Mouse (Mus musculus) heart, adult 9 months (tissue): ENCODE measurements at regions not wholly inside any gene's neighbourhood (a gene's known extent, or its start where the extent isn't known, plus 50 kb on each side); places are given as distances from the start of the nearest gene placed in this dataset.

Experiments
- DNase-seq, 2 experiments: peaks; one replicate each; pipeline ENCODE4 v3.0.0; 2022; ENCODE audit warnings: low spot score in 2 of 2

DNA sequence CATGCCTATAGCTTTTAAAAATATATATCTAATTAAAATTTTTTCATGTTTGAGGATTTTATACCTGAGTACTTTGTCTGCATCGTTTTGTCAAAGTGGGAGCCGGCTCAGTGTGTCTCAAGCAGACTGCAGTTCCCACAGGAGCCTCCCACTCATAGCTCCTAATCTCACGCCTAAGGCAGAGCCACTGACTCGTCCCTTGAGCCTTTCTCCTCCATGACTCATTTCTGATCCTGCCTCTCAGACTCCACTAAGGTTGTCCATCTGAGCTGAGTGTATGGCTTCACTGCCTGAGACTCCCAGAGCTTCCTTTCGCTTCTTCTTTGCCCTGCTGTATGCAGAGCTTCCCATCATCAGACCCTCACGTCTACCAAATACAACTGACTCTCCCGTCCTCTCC, 98.8 kb downstream of the Efnb2 start:
- no peak for DNase-seq

GRCm38 (mm10) chr8:8558050-8558449, 103.0 kb downstream of the Efnb2 start:
- no peak for DNase-seq

DNA sequence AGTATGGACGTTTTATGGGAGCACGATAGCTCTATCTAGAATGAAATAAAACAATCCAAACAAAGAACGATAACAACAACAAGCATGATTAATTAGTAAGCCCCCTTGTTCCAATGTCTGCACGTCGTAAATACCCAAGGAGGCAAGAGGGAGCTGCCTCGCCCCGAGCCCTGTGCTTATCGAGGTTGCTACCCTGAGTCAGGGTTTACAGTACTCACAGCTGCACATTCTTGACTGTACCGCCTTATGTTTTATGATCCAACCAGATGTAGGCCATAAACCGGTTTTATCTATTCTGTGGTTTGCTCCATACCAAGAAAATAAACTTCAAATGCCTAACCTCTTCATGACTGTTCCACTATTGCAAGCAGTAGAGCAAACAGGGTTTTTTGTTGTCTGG, 104.9 kb downstream of the Efnb2 start:
- DNase-seq = no peak

- DNase-seq = no peak
These were observed 106.4 kb downstream of the Efnb2 start for GRCm38 (mm10) chr8:8554691-8555090.

- DNase-seq = no peak
These were observed 108.3 kb downstream of the Efnb2 start for GRCm38 (mm10) chr8:8552779-8553178.

GRCm38 (mm10) chr8:8536626-8537025, 124.4 kb downstream of the Efnb2 start:
- no peak for DNase-seq

DNA sequence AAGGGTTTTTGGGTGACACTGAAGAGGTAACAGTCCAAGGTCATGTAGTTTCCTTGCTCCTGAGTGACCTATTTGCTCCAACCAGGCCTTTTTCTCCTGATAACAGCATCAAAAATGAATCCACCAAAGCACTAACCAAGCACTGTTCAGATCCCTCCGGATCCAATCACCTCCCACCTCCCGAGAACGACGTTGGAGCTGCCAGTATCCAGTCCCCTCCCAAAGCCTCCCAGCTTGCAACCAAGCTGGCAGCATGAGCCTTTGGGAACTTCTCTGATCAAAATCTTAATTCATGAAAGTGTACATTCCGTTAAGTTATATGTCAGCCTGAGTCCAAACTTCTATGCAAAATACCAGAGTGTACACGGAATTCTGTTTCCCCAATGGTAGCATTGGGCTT, 126.3 kb downstream of the Efnb2 start:
- no peak for DNase-seq

- DNase-seq = no peak
These were observed 128.1 kb downstream of the Efnb2 start for GRCm38 (mm10) chr8:8532907-8533306.

DNA sequence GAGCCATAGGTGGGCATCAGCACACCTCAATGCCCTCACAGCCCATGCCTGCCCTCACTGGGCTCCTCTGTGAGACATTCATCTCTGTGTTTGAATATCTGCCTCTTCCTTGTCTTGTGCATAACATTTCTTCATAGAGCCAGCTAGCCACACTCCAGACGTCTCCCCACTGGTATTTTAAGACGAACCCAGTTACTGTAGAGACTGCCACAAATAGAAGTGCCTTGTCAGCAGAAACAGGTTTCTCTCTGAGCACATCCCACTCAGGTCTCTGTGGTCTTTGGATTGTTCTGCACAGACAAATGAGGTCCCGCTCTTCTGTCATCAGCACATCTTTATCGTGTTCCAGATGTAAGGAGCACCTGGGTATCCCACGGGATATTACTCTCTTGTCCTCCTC, 130.5 kb downstream of the Efnb2 start:
- DNase-seq = no peak

GRCm38 (mm10) chr8:8521532-8521931, 139.5 kb downstream of the Efnb2 start:
- no peak for DNase-seq

DNA sequence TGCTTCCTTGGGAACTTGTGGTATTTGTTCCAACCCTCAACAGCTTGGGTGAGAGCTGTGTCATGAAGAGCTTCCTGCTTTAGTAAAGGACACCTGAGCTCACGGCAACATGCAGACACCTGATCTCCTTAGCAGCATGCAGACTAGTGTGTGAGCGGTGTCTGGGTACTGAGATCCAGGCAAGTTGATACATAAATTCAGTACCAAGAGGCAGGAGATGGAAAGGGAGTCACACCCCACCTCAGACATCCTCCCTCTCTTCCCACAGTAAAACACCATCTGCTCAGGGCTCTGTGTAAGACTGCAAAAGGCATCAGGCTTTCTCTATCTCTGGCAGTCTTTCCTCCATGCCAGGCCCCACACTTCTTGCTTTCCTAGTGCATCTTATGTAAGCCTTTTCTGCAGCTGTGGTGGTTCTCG, 141.3 kb downstream of the Efnb2 start:
- DNase-seq = no peak

DNA sequence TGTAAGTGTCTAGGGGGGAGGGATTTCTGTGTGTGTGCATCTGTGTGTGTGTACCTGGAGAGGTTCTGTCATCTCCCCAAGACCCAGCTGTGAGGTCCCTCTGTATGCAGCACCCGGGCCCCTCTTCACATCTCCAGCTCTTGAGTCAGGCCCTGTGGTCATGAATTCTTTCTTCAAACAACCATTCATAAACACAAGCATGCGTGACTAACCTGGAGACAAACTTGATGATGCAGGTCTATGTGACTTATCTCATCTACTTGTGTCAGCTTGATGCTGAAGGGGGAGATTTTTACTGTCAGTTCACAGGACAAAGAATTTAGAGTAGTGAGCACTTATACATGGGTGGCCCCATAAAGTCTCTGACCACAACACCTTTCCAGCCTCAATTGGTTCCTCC, 143.4 kb downstream of the Efnb2 start:
- no peak for DNase-seq

- no peak for DNase-seq
These were observed 144.8 kb downstream of the Efnb2 start for GRCm38 (mm10) chr8:8516272-8516671.

- no peak for DNase-seq
These were observed 161.1 kb downstream of the Efnb2 start for GRCm38 (mm10) chr8:8499921-8500320.

GRCm38 (mm10) chr8:8498753-8499152, 162.3 kb downstream of the Efnb2 start:
- DNase-seq = no peak

DNA sequence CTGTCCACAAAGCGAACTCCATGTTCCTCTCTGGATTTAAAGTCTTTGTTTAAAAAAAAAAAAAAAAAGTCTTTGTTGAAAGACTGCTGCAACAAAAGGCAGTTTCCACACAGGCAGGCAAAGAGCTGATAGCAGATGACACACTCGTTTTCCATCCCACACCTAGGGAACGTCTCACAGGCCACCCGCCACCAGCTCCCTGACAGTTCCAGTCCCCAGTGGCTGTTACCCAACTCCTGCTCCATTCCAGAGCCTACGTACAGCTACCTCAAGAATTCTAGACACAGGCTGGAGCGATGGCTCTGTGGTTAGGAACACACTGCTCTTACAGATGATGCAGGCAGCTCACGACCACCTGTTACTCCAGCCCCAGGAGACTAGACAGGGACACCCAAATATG, 165.6 kb downstream of the Efnb2 start:
- DNase-seq = no peak

DNA sequence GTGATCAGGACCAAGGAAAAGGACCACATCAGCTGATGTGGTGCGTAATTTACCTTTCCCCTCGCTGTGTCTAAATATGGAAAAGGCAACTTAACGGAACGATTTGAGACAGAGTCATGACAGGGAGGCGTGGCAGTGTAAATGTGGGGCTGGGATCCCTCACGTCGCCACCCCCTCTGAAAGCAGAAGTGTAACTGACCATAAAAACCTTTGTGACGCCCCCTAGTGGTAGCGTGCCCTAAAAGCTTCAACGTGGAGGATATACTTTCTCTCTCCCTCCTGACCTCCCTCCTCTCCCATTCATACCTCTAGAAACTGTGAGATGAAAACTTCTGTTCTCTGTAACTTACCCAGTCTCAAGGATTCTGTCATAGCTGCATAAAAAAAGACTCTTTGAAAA, 166.8 kb downstream of the Efnb2 start:
- DNase-seq = no peak

DNA sequence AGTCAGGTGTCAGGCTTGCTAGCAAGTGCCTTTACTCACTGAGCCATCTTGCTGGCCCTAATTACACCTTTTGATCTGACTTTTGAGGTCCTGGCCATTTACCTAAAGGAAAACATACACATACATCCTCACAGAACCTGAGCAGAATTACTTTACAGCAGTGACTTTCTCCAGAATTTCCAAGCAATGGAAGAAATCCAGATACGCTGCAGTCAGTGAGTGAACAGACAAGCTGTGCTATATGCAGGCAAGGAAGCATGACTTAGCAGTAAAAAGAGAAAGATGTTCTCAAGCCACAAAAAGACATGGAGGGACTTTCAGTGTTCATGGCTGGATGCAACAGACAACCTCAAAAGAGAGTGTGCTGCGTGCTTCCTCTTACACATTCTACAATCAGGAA, 169.1 kb downstream of the Efnb2 start:
- DNase-seq = no peak

DNA sequence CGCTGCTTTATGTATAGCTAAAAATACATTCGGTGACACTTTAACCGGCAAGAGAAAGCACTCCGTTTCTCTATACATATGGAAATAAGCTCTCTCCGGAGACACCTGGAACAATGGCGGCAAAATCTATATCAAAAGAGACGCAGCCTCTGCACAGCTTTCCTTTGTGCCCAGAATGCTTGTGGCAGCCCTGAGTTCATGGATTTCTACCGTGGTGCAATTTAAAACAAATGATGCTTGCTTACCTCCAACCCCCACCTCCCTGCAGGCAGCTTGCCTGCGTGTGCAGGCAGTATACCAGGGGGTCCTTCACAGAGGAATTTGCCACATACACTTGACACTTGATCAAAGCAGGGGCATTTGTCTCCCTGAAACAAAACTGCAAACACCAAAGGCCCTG, 171.3 kb downstream of the Efnb2 start:
- DNase-seq = no peak

- peak; percentile 64 to 66 for DNase-seq
These were observed 172.1 kb downstream of the Efnb2 start for GRCm38 (mm10) chr8:8488695-8489571.

GRCm38 (mm10) chr8:8488191-8488694, 172.8 kb downstream of the Efnb2 start:
- DNase-seq = no peak

DNA sequence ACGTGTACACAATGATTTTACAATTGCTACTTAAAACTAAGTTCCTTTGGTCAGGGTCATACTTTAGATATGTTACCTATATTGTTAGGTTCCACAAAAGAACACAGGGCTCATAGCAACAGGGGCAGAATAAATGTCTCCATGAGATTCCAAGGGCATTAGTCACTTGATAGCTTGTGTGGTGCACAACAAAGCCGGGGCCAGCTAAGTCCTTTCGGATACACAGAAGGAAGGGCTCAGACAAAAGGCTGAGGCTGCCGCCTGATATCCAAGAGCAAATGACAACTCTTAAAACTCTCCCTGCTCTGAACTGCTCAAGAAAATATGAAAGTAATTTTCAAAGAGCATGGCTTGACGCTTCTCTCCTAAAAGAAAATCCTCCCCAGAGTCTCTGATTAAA, 173.3 kb downstream of the Efnb2 start:
- no peak for DNase-seq

GRCm38 (mm10) chr8:8486866-8487265, 174.2 kb downstream of the Efnb2 start:
- DNase-seq = no peak

DNA sequence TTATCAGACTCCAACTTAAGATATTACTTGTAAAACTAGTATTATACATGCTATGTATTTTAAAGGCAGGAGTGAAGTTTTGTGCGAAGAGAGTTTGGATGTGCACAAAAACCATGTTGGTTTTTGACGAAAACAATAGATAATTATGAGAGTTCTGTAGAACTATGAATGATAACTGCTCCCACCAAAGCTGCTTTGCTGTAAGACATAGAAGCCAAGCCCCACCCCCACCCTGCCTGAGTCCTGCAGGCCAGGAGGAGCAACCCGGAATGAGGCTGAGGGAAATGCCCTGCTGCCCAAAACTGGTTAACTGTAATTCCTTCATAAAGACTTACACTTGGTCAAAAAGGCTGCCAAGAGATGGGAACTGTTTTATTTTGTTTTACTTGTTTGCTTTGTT, 175.8 kb downstream of the Efnb2 start:
- DNase-seq = no peak
